In genomic region chr14:48661646-48662567, GRCm38 (mm10) we compare ENCODE assay signal across 14 mouse cellular contexts. TPM values are rescaled to one million over a fixed set of nuclear protein-coding genes. Genes with fewer than 3 reads are reported as not detected.
DNase-seq lines count a peak whose midpoint lies in the region; ATAC-seq and TF ChIP-seq lines count a peak whose summit lies in the region.
"Had no signal": no experiment of that assay in that cellular context is flagged by ENCODE, and none has a peak within 500 bp of the region (broad histone marks: within the 10 kb centered on the region; RNA-seq: fewer than 3 reads in every experiment).

No protein-coding gene starts in this region.

- DNase-seq in ES-E14 (ENCODE audit: low read depth, low spot score): no peak
- DNase-seq in embryo, embryonic 10 days (ENCODE audit: low spot score): peak; percentile 28
- no peak for DNase-seq in natural killer cell, adult 2 months (ENCODE audit: low spot score in 2 of 2)
- DNase-seq: spleen, adult 18-20 months; thymus, postnatal 25 days had no signal

- 0 out of 2 replicates have a peak, but pooled peaks have one; percentile 17 for ATAC-seq in forebrain, embryonic 15.5 days (replicated peaks)
- 0 out of 2 replicates have a peak, but pooled peaks have one; percentile 13 for ATAC-seq in midbrain, embryonic 12.5 days (ENCODE audit: low FRiP score, low read depth)
- no peak for ATAC-seq in kidney, embryonic 15.5 days (replicated peaks; ENCODE audit: low FRiP score)
- no peak for ATAC-seq in monocyte, adult 5-6 weeks (replicated peaks; ENCODE audit: insufficient number of reproducible peaks, low FRiP score, low TSS enrichment, poor library complexity, severe bottlenecking)

- H3K27me3 ChIP-seq in forebrain, embryonic 15.5 days: peaks cover 73% of the 10 kb centered on the region
- H3K27me3 ChIP-seq in midbrain, embryonic 12.5 days: peaks cover 10% of the 10 kb centered on the region; the same call in 1 of the 2 replicates
- H3K27me3 ChIP-seq in kidney, embryonic 15.5 days: peaks cover 96% of the 10 kb centered on the region

- H3K9me3 ChIP-seq in ES-E14 (ENCODE audit: control insufficient read depth, insufficient read depth, low read depth, low read length): no peaks in the 10 kb centered on the region
- H3K9me3 ChIP-seq in forebrain, embryonic 15.5 days: no peaks in the 10 kb centered on the region
- H3K9me3 ChIP-seq in midbrain, embryonic 12.5 days: no peaks in the 10 kb centered on the region
- H3K9me3 ChIP-seq in kidney, embryonic 15.5 days (replicated peaks): no peaks in the 10 kb centered on the region
- H3K9me3 ChIP-seq: limb, embryonic 15.5 days; neural tube, embryonic 15.5 days had no signal

- peaks cover 7% of the 10 kb centered on the region in 2 experiments for H3K4me1 ChIP-seq in ES-E14 (ENCODE audit: control insufficient read depth in 2 of 2, insufficient read depth in 2 of 2, low read length in 2 of 2, poor library complexity in 1 of 2)
- H3K4me1 ChIP-seq in forebrain, embryonic 15.5 days: peaks cover 29% of the 10 kb centered on the region
- H3K4me1 ChIP-seq in midbrain, embryonic 12.5 days: peaks cover 46% of the 10 kb centered on the region
- H3K4me1 ChIP-seq in kidney, embryonic 15.5 days: peaks cover 23% of the 10 kb centered on the region; the same call in 1 of the 2 replicates

- peak overlapping the region; percentile 74 to 80 for H3K4me3 ChIP-seq in ES-E14 (ENCODE audit: insufficient read depth in 1 of 2, low read depth in 1 of 2, low read length in 2 of 2, poor library complexity in 1 of 2, severe bottlenecking in 1 of 2)
- peak overlapping the region; percentile 22 for H3K4me3 ChIP-seq in forebrain, embryonic 15.5 days
- H3K4me3 ChIP-seq in midbrain, embryonic 12.5 days: peak overlapping the region; percentile 73
- no peak overlapping the region for H3K4me3 ChIP-seq in kidney, embryonic 15.5 days (replicated peaks)
- H3K4me3 ChIP-seq: limb, embryonic 15.5 days; neural tube, embryonic 15.5 days had no signal

- peak overlapping the region; percentile 80 for H3K9ac ChIP-seq in ES-E14 (ENCODE audit: insufficient read depth, low read depth, low read length, poor library complexity, severe bottlenecking)
- no peak overlapping the region for H3K9ac ChIP-seq in forebrain, embryonic 15.5 days (replicated peaks)
- H3K9ac ChIP-seq in midbrain, embryonic 12.5 days (replicated peaks): peak overlapping the region; percentile 99
- H3K9ac ChIP-seq in kidney, embryonic 15.5 days: no peak overlapping the region
- H3K9ac ChIP-seq: limb, embryonic 15.5 days; neural tube, embryonic 15.5 days had no signal

- 5% methylated on average over 38 of the region's 38 CpGs for WGBS in forebrain, embryonic 15.5 days
- 2% methylated on average over 38 of the region's 38 CpGs for WGBS in midbrain, embryonic 12.5 days
- WGBS in kidney, embryonic 15.5 days: 3% methylated on average over 38 of the region's 38 CpGs

- peak overlapping the region; percentile 35 for H3K4me2 ChIP-seq in forebrain, embryonic 15.5 days (replicated peaks)
- peak overlapping the region; percentile 94 for H3K4me2 ChIP-seq in midbrain, embryonic 12.5 days (replicated peaks)
- no peak overlapping the region for H3K4me2 ChIP-seq in kidney, embryonic 15.5 days
- H3K4me2 ChIP-seq: limb, embryonic 15.5 days; neural tube, embryonic 15.5 days had no signal

- H3K27ac ChIP-seq in ES-E14 (ENCODE audit: insufficient read depth, low read depth, low read length, poor library complexity, severe bottlenecking): peak overlapping the region; percentile 34; the same call in 1 of the 2 replicates
- no peak overlapping the region for H3K27ac ChIP-seq in forebrain, embryonic 15.5 days (replicated peaks)
- H3K27ac ChIP-seq in midbrain, embryonic 12.5 days (replicated peaks): peak overlapping the region; percentile 78
- no peak overlapping the region for H3K27ac ChIP-seq in kidney, embryonic 15.5 days
- H3K27ac ChIP-seq: limb, embryonic 15.5 days; neural tube, embryonic 15.5 days had no signal

- H3K36me3 ChIP-seq in ES-E14 (ENCODE audit: control insufficient read depth, insufficient read depth, low read length, poor library complexity, severe bottlenecking): peaks cover 8% of the 10 kb centered on the region; the same call in 1 of the 2 replicates
- H3K36me3 ChIP-seq in forebrain, embryonic 15.5 days: no peaks in the 10 kb centered on the region
- H3K36me3 ChIP-seq in midbrain, embryonic 12.5 days: peaks cover 40% of the 10 kb centered on the region
- no peaks in the 10 kb centered on the region for H3K36me3 ChIP-seq in kidney, embryonic 15.5 days
- H3K36me3 ChIP-seq: limb, embryonic 15.5 days; neural tube, embryonic 15.5 days had no signal

- in situ Hi-C loops in ES-E14 (cut with MboI; ENCODE audit: low sequenced_read_pairs in 2 of 2, unreplicated experiment in 2 of 2): no loop called here

TF ChIP-seq in ES-E14, 5 proteins besides CTCF, POLR2A, EP300 and RAD21:
- no peak for TF ChIP-seq HCFC1 (IDR thresholded peaks at IDR 0.05; ENCODE audit: borderline replicate concordance, insufficient read depth, low read length)
- no peak for TF ChIP-seq MAFK (IDR thresholded peaks at IDR 0.05; ENCODE audit: insufficient read depth, low read depth, low read length)
- no peak for TF ChIP-seq CHD2 (IDR thresholded peaks at IDR 0.05; ENCODE audit: low read depth, low read length)
- no peak for TF ChIP-seq ZC3H11A (IDR thresholded peaks at IDR 0.05; ENCODE audit: borderline replicate concordance, low read depth, low read length)
- no peak for TF ChIP-seq ZNF384 (IDR thresholded peaks at IDR 0.05; ENCODE audit: low read depth, low read length)

RNA-seq across cellular contexts. Expression of gene Otx2, which starts 11.7 kb away (rescaled TPM):
- 12.3 and 16.3 TPM in 2 replicates for total RNA-seq in ES-E14 (2012; rRNA removed)
- polyA plus RNA-seq in forebrain, embryonic 15.5 days (2015; fragmentation: Nextera tagmentation; extraction: Ambion mirVana): 10.7 and 18.8 TPM in 2 replicates
- polyA plus RNA-seq in midbrain, embryonic 12.5 days (2016; fragmentation: Nextera tagmentation; extraction: Ambion mirVana): 180 and 189 TPM in 2 replicates
- not detected in 2 replicates for polyA plus RNA-seq in kidney, embryonic 15.5 days (2015; fragmentation: Nextera tagmentation; extraction: Ambion mirVana)
- not detected in 3 replicates for total RNA-seq in monocyte, adult 5-6 weeks (2017)
- total RNA-seq: adrenal gland, postnatal 4 days; gastrocnemius, adult 18-20 months; heart, postnatal 25 days had no signal
- polyA plus RNA-seq: limb, embryonic 15.5 days had no signal

Comparison
In these comparisons a context has a peak if more than half of its experiments do, and no peak if none do; other contexts are left out.
1. H3K27ac ChIP-seq: peak in ES-E14 (single experiment) and midbrain, embryonic 12.5 days (single experiment); none in forebrain, embryonic 15.5 days (single experiment) and kidney, embryonic 15.5 days (single experiment).
2. H3K9ac ChIP-seq: peak in ES-E14 (single experiment) and midbrain, embryonic 12.5 days (single experiment); none in forebrain, embryonic 15.5 days (single experiment) and kidney, embryonic 15.5 days (single experiment).
3. ATAC-seq: peak in forebrain, embryonic 15.5 days (single experiment) and midbrain, embryonic 12.5 days (single experiment); none in kidney, embryonic 15.5 days (single experiment) and monocyte, adult 5-6 weeks (single experiment).
4. RNA of gene Otx2, which starts 11.7 kb away (polyA plus RNA-seq): 180 to 189 TPM in midbrain, embryonic 12.5 days and 10.7 to 18.8 TPM in forebrain, embryonic 15.5 days; not detected in kidney, embryonic 15.5 days; every median in the first group is over 10 times any median in the second.